Mouse (Mus musculus): ENCODE results near the gene Ccn1. TPM values are rescaled to one million over a fixed set of nuclear protein-coding genes. Genes with fewer than 3 reads are reported as not detected.

Ccn1 gene
- polyA plus RNA-seq, 1 experiment from 2014 or later: 33.1 TPM

GRCm38 (mm10) chr3:145641036-145641685, 8.6 kb downstream of the Ccn1 start:
- no peak for ATAC-seq
- no peak for TF ChIP-seq CTCF (IDR thresholded peaks at IDR 0.05; ENCODE audit: low read depth)

GRCm38 (mm10) chr3:145640583-145640982, 9.2 kb downstream of the Ccn1 start:
- no peak for TF ChIP-seq CTCF (IDR thresholded peaks at IDR 0.05; ENCODE audit: low read depth)
- no peak for ATAC-seq
- no peak overlapping the region for H3K9ac ChIP-seq (ENCODE audit: low read depth, low read length)
- no peak overlapping the region for H3K27ac ChIP-seq (ENCODE audit: low read depth, low read length)
- no peaks in the 10 kb centered on the region for H3K9me3 ChIP-seq (ENCODE audit: control insufficient read depth)
- no peak overlapping the region for H3K4me2 ChIP-seq (replicated peaks; ENCODE audit: low read depth)
- WGBS: 78% methylated on average over 4 of the region's 4 CpGs
- H3K4me3 ChIP-seq (ENCODE audit: low read depth, low read length): no peak overlapping the region
- H3K27me3 ChIP-seq (replicated peaks; ENCODE audit: control insufficient read depth, insufficient read depth, low read length): no peaks in the 10 kb centered on the region
- H3K4me1 ChIP-seq (replicated peaks; ENCODE audit: control insufficient read depth, insufficient read depth, low read length): 0 out of 2 replicates have a peak, but pooled peaks cover 3% of the 10 kb centered on the region
- H3K36me3 ChIP-seq (ENCODE audit: control insufficient read depth, insufficient read depth): no peaks in the 10 kb centered on the region

More at GRCm38 (mm10) chr3:145641036-145641685, 8.6 kb downstream of the Ccn1 start:
- no peak overlapping the region for H3K4me2 ChIP-seq (replicated peaks; ENCODE audit: low read depth)
- H3K4me1 ChIP-seq (replicated peaks; ENCODE audit: control insufficient read depth, insufficient read depth, low read length): 0 out of 2 replicates have a peak, but pooled peaks cover 3% of the 10 kb centered on the region
- H3K4me3 ChIP-seq (ENCODE audit: low read depth, low read length): no peak overlapping the region
- WGBS: 74% methylated on average over 5 of the region's 5 CpGs
- H3K9ac ChIP-seq (ENCODE audit: low read depth, low read length): no peak overlapping the region
- no peak overlapping the region for H3K27ac ChIP-seq (ENCODE audit: low read depth, low read length)
- H3K9me3 ChIP-seq (ENCODE audit: control insufficient read depth): no peaks in the 10 kb centered on the region
- no peaks in the 10 kb centered on the region for H3K36me3 ChIP-seq (ENCODE audit: control insufficient read depth, insufficient read depth)
- no peaks in the 10 kb centered on the region for H3K27me3 ChIP-seq (replicated peaks; ENCODE audit: control insufficient read depth, insufficient read depth, low read length)

- Histone ChIP-seq H3K4me3 (ENCODE audit: low read depth, low read length) (no peak overlapping the region), H3K27me3 (replicated peaks; ENCODE audit: control insufficient read depth, insufficient read depth, low read length) (no peaks in the 10 kb centered on the region), H3K27ac (ENCODE audit: low read depth, low read length) (no peak overlapping the region), H3K36me3 (ENCODE audit: control insufficient read depth, insufficient read depth) (no peaks in the 10 kb centered on the region), H3K9ac (ENCODE audit: low read depth, low read length) (no peak overlapping the region), H3K9me3 (ENCODE audit: control insufficient read depth) (no peaks in the 10 kb centered on the region), H3K4me2 (replicated peaks; ENCODE audit: low read depth) (no peak overlapping the region), H3K4me1 (replicated peaks; ENCODE audit: control insufficient read depth, insufficient read depth, low read length) (0 out of 2 replicates have a peak, but pooled peaks cover 3% of the 10 kb centered on the region)
- 87% methylated on average over 4 of the region's 4 CpGs for WGBS
- TF ChIP-seq CTCF (IDR thresholded peaks at IDR 0.05; ENCODE audit: low read depth): no peak
- no peak for ATAC-seq
These were observed 9.6 kb downstream of the Ccn1 start for GRCm38 (mm10) chr3:145640170-145640569.

- H3K4me2 ChIP-seq (replicated peaks; ENCODE audit: low read depth): peak overlapping the region; percentile 51
- WGBS: 47% methylated on average over 14 of the region's 14 CpGs
- TF ChIP-seq CTCF (IDR thresholded peaks at IDR 0.05; ENCODE audit: low read depth): peak; percentile 6; the same call in 1 of the 2 replicates
- no peak overlapping the region for H3K4me3 ChIP-seq (ENCODE audit: low read depth, low read length)
- H3K4me1 ChIP-seq (replicated peaks; ENCODE audit: control insufficient read depth, insufficient read depth, low read length): peaks cover 16% of the 10 kb centered on the region; the same call in 1 of the 2 replicates
- no peaks in the 10 kb centered on the region for H3K27me3 ChIP-seq (replicated peaks; ENCODE audit: control insufficient read depth, insufficient read depth, low read length)
- peak; percentile 93 for ATAC-seq
- no peak overlapping the region for H3K9ac ChIP-seq (ENCODE audit: low read depth, low read length)
- no peaks in the 10 kb centered on the region for H3K36me3 ChIP-seq (ENCODE audit: control insufficient read depth, insufficient read depth)
- no peaks in the 10 kb centered on the region for H3K9me3 ChIP-seq (ENCODE audit: control insufficient read depth)
- H3K27ac ChIP-seq (ENCODE audit: low read depth, low read length): peak overlapping the region; percentile 79
These were observed 15.6 kb downstream of the Ccn1 start for GRCm38 (mm10) chr3:145634002-145634710.

- Histone ChIP-seq H3K4me3 (ENCODE audit: low read depth, low read length) (no peak overlapping the region), H3K36me3 (ENCODE audit: control insufficient read depth, insufficient read depth) (no peaks in the 10 kb centered on the region), H3K4me2 (replicated peaks; ENCODE audit: low read depth) (no peak overlapping the region), H3K9ac (ENCODE audit: low read depth, low read length) (no peak overlapping the region), H3K9me3 (ENCODE audit: control insufficient read depth) (no peaks in the 10 kb centered on the region), H3K27me3 (replicated peaks; ENCODE audit: control insufficient read depth, insufficient read depth, low read length) (no peaks in the 10 kb centered on the region), H3K27ac (ENCODE audit: low read depth, low read length) (peak overlapping the region; percentile 79; the same call in 1 of the 2 replicates), H3K4me1 (replicated peaks; ENCODE audit: control insufficient read depth, insufficient read depth, low read length) (peaks cover 16% of the 10 kb centered on the region; the same call in 1 of the 2 replicates)
- ATAC-seq: peak; percentile 52; the same call in 1 of the 2 replicates
- 20% methylated on average over 6 of the region's 6 CpGs for WGBS
- TF ChIP-seq CTCF (IDR thresholded peaks at IDR 0.05; ENCODE audit: low read depth): no peak
These were observed 16.9 kb downstream of the Ccn1 start for GRCm38 (mm10) chr3:145632888-145633287.

- H3K4me1 ChIP-seq (replicated peaks; ENCODE audit: control insufficient read depth, insufficient read depth, low read length): peaks cover 11% of the 10 kb centered on the region; the same call in 1 of the 2 replicates
- no peak overlapping the region for H3K27ac ChIP-seq (ENCODE audit: low read depth, low read length)
- no peaks in the 10 kb centered on the region for H3K27me3 ChIP-seq (replicated peaks; ENCODE audit: control insufficient read depth, insufficient read depth, low read length)
- ATAC-seq: no peak
- no peak overlapping the region for H3K9ac ChIP-seq (ENCODE audit: low read depth, low read length)
- H3K4me2 ChIP-seq (replicated peaks; ENCODE audit: low read depth): no peak overlapping the region
- H3K36me3 ChIP-seq (ENCODE audit: control insufficient read depth, insufficient read depth): no peaks in the 10 kb centered on the region
- 45% methylated on average over 5 of the region's 5 CpGs for WGBS
- H3K9me3 ChIP-seq (ENCODE audit: control insufficient read depth): no peaks in the 10 kb centered on the region
- TF ChIP-seq CTCF (IDR thresholded peaks at IDR 0.05; ENCODE audit: low read depth): no peak
- H3K4me3 ChIP-seq (ENCODE audit: low read depth, low read length): no peak overlapping the region
These were observed 21.1 kb downstream of the Ccn1 start for GRCm38 (mm10) chr3:145628643-145629042.

Data from intestine, postnatal 0 days (tissue).